Mouse (Mus musculus): ENCODE results near the gene Tes3-ps. TPM values are rescaled to one million over a fixed set of nuclear protein-coding genes. Genes with fewer than 3 reads are reported as not detected.

Tes3-ps gene
- polyA plus RNA-seq, 1 experiment from 2014 or later = 0.56 TPM

DNA sequence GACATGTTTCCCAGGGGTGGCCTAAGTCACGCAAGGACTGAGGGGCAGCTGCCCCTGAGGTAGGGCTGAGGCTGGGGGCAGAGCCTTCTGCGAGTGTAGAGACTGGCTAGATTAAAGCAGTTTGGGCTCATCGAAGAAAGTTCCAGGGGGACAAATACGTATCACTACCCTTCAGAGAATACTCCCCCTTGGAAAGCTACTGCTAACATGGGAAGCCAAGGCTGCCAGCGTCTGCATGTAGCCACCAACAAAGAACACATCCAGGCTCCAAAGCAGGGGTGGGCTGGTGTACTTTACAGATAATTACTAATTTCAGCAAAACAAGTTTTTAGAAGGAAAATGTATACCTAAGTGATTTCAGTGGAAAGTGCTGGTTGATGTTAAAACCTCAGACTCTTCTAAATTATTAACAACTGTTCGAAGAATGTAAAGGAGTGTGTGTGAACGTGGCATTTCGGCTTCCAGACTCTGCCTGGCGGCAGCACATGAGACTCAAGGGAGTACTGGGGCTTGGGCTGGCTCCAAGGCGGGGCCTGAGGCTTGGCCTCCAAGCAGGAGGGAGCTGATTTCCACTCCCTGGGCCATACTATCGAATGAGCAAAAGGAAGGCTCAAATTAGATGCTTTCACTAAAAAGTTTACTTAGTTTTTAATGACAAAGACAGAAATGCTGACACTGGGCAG, 26.6 kb upstream of the Tes3-ps start:
- Histone ChIP-seq H3K9me3 (replicated peaks; ENCODE audit: control insufficient read depth, low read length) (no peaks in the 10 kb centered on the region), H3K27me3 (ENCODE audit: control insufficient read depth, insufficient read depth, low read length) (no peaks in the 10 kb centered on the region), H3K36me3 (ENCODE audit: control insufficient read depth, insufficient read depth, low read length) (peaks cover 5% of the 10 kb centered on the region; the same call in 1 of the 2 replicates), H3K4me3 (ENCODE audit: low read depth, low read length) (no peak overlapping the region), H3K4me2 (no peak overlapping the region), H3K4me1 (ENCODE audit: control insufficient read depth, insufficient read depth, low read length) (no peaks in the 10 kb centered on the region), H3K27ac (ENCODE audit: low read depth, low read length) (no peak overlapping the region), H3K9ac (ENCODE audit: low read depth, low read length) (no peak overlapping the region)
- WGBS (ENCODE audit: insufficient replicate concordance) = 75% methylated on average over 11 of the region's 11 CpGs
- no peak for ATAC-seq (replicated peaks; ENCODE audit: insufficient number of reproducible peaks, low FRiP score, low TSS enrichment)

DNA sequence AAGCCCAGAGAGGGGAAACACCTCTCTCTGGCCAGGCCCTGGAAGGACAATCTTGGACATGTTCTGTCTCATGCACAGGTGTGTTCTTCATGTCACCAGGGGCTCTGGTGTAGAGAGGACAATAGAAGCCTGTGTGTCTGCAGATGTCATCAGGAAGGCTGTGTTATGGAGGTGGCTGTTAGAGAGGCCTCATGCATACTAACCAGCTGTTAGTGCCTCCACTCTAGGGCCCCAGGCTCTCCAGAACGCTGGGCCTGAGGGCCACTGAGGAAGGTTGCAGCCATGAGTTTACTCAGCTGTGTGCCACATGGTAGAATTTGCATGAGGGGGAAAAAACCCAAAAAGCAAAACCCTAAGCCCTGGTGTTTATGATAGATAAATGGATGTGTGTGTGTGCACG, 25.5 kb upstream of the Tes3-ps start:
- no peak overlapping the region for H3K4me2 ChIP-seq
- no peaks in the 10 kb centered on the region for H3K4me1 ChIP-seq (ENCODE audit: control insufficient read depth, insufficient read depth, low read length)
- H3K36me3 ChIP-seq (ENCODE audit: control insufficient read depth, insufficient read depth, low read length) = peaks cover 5% of the 10 kb centered on the region; the same call in 1 of the 2 replicates
- ATAC-seq (replicated peaks; ENCODE audit: insufficient number of reproducible peaks, low FRiP score, low TSS enrichment) = no peak
- 82% methylated on average over 2 of the region's 2 CpGs for WGBS (ENCODE audit: insufficient replicate concordance)
- no peak overlapping the region for H3K4me3 ChIP-seq (ENCODE audit: low read depth, low read length)
- H3K27me3 ChIP-seq (ENCODE audit: control insufficient read depth, insufficient read depth, low read length) = no peaks in the 10 kb centered on the region
- H3K9ac ChIP-seq (ENCODE audit: low read depth, low read length) = no peak overlapping the region
- H3K9me3 ChIP-seq (replicated peaks; ENCODE audit: control insufficient read depth, low read length) = no peaks in the 10 kb centered on the region
- no peak overlapping the region for H3K27ac ChIP-seq (ENCODE audit: low read depth, low read length)

DNA sequence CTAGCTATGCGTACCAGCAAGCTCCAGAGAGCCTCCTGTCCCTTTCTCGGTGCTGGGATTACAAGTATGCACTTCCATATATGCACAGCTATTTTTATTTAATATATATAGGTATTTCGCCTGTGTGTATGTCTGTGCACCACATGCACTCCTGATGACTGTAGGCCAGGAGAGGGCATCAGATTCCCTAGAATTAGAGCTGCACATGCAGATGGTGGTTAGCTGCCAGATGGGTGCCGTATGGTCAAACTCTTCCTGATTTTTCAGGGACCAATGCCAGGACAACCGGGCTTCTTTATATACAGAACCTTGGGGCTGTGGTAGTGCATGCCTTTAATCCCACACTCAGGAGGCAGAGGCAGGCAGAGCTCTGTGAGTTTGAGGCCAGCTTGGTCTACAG, 24.1 kb upstream of the Tes3-ps start:
- no peak overlapping the region for H3K4me2 ChIP-seq

DNA sequence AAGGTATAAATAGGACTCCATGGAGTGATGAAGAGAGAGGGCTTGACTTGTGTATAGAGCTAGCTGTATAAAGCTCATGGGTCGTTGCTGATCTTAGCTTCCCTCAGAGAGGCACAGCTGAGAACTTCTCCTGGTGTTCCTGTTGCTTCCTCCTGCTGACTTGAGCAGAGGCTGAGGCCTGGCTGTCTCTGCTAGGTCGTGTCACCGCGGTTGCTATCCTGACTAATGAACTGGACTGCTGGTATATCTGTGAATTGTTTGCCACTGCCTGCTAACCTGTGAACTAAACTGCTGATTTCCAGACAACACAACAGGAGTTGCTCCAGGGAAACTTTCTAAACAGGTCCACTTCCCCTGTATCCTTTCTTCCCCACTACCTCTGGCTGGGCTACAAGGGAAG, 22.8 kb upstream of the Tes3-ps start:
- H3K4me2 ChIP-seq = no peak overlapping the region
- WGBS (ENCODE audit: insufficient replicate concordance) = 77% methylated on average over 4 of the region's 4 CpGs
- no peak for ATAC-seq (replicated peaks; ENCODE audit: insufficient number of reproducible peaks, low FRiP score, low TSS enrichment)
- no peaks in the 10 kb centered on the region for H3K4me1 ChIP-seq (ENCODE audit: control insufficient read depth, insufficient read depth, low read length)
- H3K27ac ChIP-seq (ENCODE audit: low read depth, low read length) = no peak overlapping the region
- no peaks in the 10 kb centered on the region for H3K9me3 ChIP-seq (replicated peaks; ENCODE audit: control insufficient read depth, low read length)
- H3K4me3 ChIP-seq (ENCODE audit: low read depth, low read length) = no peak overlapping the region
- peaks cover 2% of the 10 kb centered on the region; the same call in 1 of the 2 replicates for H3K36me3 ChIP-seq (ENCODE audit: control insufficient read depth, insufficient read depth, low read length)
- H3K9ac ChIP-seq (ENCODE audit: low read depth, low read length) = no peak overlapping the region
- H3K27me3 ChIP-seq (ENCODE audit: control insufficient read depth, insufficient read depth, low read length) = no peaks in the 10 kb centered on the region

More for the DNA sequence above, 24.1 kb upstream of the Tes3-ps start:
- WGBS (ENCODE audit: insufficient replicate concordance) = 87% methylated on average over 5 of the region's 5 CpGs
- Histone ChIP-seq H3K36me3 (ENCODE audit: control insufficient read depth, insufficient read depth, low read length) (peaks cover 5% of the 10 kb centered on the region; the same call in 1 of the 2 replicates), H3K9ac (ENCODE audit: low read depth, low read length) (no peak overlapping the region), H3K9me3 (replicated peaks; ENCODE audit: control insufficient read depth, low read length) (no peaks in the 10 kb centered on the region), H3K4me1 (ENCODE audit: control insufficient read depth, insufficient read depth, low read length) (no peaks in the 10 kb centered on the region), H3K27ac (ENCODE audit: low read depth, low read length) (no peak overlapping the region), H3K27me3 (ENCODE audit: control insufficient read depth, insufficient read depth, low read length) (no peaks in the 10 kb centered on the region), H3K4me3 (ENCODE audit: low read depth, low read length) (no peak overlapping the region)
- no peak for ATAC-seq (replicated peaks; ENCODE audit: insufficient number of reproducible peaks, low FRiP score, low TSS enrichment)

DNA sequence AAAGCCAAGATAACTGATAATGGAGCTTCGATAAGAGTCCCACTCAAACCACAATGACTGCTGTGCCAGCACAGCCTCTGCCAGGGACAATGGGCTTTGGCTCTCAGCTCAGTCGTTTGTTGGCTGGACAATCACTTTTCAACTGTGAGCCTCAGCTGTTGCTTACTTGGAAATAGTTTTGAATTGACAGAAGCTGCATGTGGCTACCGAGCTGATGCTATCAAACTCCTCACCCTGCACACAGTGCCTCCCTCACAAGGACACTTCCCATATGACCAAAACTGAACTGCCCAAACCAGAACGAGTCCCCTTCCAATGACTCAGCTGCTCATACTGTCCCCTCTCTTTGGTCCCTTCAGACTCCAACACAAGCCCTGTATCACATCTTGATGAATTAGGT, 22.3 kb upstream of the Tes3-ps start:
- H3K9ac ChIP-seq (ENCODE audit: low read depth, low read length) = no peak overlapping the region
- no peaks in the 10 kb centered on the region for H3K36me3 ChIP-seq (ENCODE audit: control insufficient read depth, insufficient read depth, low read length)
- ATAC-seq (replicated peaks; ENCODE audit: insufficient number of reproducible peaks, low FRiP score, low TSS enrichment) = no peak
- H3K9me3 ChIP-seq (replicated peaks; ENCODE audit: control insufficient read depth, low read length) = no peaks in the 10 kb centered on the region
- no peak overlapping the region for H3K4me2 ChIP-seq
- no peak overlapping the region for H3K27ac ChIP-seq (ENCODE audit: low read depth, low read length)
- H3K27me3 ChIP-seq (ENCODE audit: control insufficient read depth, insufficient read depth, low read length) = no peaks in the 10 kb centered on the region
- 78% methylated on average over 4 of the region's 4 CpGs for WGBS (ENCODE audit: insufficient replicate concordance)
- H3K4me1 ChIP-seq (ENCODE audit: control insufficient read depth, insufficient read depth, low read length) = no peaks in the 10 kb centered on the region
- H3K4me3 ChIP-seq (ENCODE audit: low read depth, low read length) = no peak overlapping the region

DNA sequence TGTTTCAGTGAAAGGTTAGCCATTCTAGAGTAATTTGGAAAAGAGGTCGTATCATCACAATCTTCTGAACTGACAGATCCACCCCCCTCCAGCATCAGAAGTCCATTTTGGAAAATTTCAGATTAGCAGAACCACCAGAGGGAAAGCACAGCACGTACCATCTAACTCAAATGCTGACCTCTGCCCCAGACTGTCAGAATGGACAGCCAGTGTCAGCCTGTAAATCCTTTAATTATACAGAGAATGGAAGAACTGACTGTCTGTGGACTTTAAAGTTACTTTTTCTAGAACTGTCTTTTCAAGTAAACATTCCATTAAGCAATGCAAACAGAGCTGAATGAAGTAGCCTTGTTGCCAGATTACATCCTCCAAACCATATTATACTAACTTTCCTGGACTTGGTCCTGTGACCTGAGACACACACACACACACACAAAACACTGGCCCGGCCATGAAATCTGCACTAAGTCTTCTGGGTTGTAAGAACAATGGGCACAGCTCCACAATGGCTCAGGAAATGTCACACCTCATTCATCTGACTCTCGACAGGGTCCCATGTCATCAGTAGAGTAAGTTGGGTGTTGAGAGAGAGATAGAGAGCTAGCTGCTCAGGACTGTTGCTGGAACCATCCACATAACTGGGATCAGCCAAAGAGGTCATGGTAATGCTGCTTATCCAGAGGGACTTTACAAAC, 21.0 kb upstream of the Tes3-ps start:
- H3K9ac ChIP-seq (ENCODE audit: low read depth, low read length) = no peak overlapping the region
- WGBS (ENCODE audit: insufficient replicate concordance) = 59% methylated on average over 4 of the region's 4 CpGs
- no peak overlapping the region for H3K4me3 ChIP-seq (ENCODE audit: low read depth, low read length)
- H3K4me2 ChIP-seq = no peak overlapping the region
- H3K27ac ChIP-seq (ENCODE audit: low read depth, low read length) = no peak overlapping the region
- ATAC-seq (replicated peaks; ENCODE audit: insufficient number of reproducible peaks, low FRiP score, low TSS enrichment) = no peak
- no peaks in the 10 kb centered on the region for H3K4me1 ChIP-seq (ENCODE audit: control insufficient read depth, insufficient read depth, low read length)
- no peaks in the 10 kb centered on the region for H3K27me3 ChIP-seq (ENCODE audit: control insufficient read depth, insufficient read depth, low read length)
- no peaks in the 10 kb centered on the region for H3K36me3 ChIP-seq (ENCODE audit: control insufficient read depth, insufficient read depth, low read length)
- H3K9me3 ChIP-seq (replicated peaks; ENCODE audit: control insufficient read depth, low read length) = no peaks in the 10 kb centered on the region

DNA sequence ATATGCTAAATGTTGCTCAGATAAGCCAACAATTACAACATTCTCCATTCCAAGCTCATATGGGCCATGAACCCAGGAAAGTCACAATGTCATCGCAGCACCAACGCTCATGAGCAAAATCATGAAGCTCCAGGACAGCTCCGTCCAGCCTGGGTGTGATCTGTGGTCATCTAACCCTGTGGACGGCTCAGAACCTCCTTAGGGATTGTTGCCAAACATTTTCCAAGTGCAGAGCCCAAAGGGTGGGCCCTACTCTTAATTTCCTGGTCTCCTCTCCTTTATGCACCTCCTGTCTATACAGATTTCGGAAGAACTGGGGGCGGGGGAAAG, 20.5 kb upstream of the Tes3-ps start:
- 89% methylated on average over 6 of the region's 6 CpGs for WGBS (ENCODE audit: insufficient replicate concordance)
- Histone ChIP-seq H3K4me1 (ENCODE audit: control insufficient read depth, insufficient read depth, low read length) (no peaks in the 10 kb centered on the region), H3K9me3 (replicated peaks; ENCODE audit: control insufficient read depth, low read length) (no peaks in the 10 kb centered on the region), H3K9ac (ENCODE audit: low read depth, low read length) (no peak overlapping the region), H3K4me2 (no peak overlapping the region), H3K4me3 (ENCODE audit: low read depth, low read length) (no peak overlapping the region), H3K27me3 (ENCODE audit: control insufficient read depth, insufficient read depth, low read length) (no peaks in the 10 kb centered on the region), H3K27ac (ENCODE audit: low read depth, low read length) (no peak overlapping the region), H3K36me3 (ENCODE audit: control insufficient read depth, insufficient read depth, low read length) (no peaks in the 10 kb centered on the region)
- no peak for ATAC-seq (replicated peaks; ENCODE audit: insufficient number of reproducible peaks, low FRiP score, low TSS enrichment)

DNA sequence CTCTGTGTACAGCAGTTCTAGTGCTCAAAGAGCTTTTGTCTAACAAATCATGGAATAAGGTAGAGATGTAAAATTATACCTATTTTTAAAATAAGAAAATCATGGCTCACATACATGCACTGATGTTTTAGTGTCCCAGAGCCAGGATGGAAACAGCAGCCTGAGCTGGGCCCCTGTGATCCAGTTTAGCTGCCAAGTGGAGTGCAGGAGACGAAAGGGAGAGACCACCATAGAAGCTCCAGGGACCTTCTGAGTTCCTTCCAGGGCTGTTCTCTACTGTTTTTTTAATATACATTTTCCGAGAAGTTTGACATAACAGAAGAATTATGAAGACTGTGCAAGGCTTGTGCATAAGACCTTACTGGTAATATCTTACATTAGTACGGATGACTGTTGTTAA, 15.2 kb upstream of the Tes3-ps start:
- WGBS (ENCODE audit: insufficient replicate concordance) = 84% methylated on average over 3 of the region's 3 CpGs
- no peak for ATAC-seq (replicated peaks; ENCODE audit: insufficient number of reproducible peaks, low FRiP score, low TSS enrichment)
- H3K4me3 ChIP-seq (ENCODE audit: low read depth, low read length) = no peak overlapping the region
- H3K27ac ChIP-seq (ENCODE audit: low read depth, low read length) = peak overlapping the region; percentile 15; the same call in 1 of the 2 replicates
- peaks cover 4% of the 10 kb centered on the region; the same call in 1 of the 2 replicates for H3K4me1 ChIP-seq (ENCODE audit: control insufficient read depth, insufficient read depth, low read length)
- H3K27me3 ChIP-seq (ENCODE audit: control insufficient read depth, insufficient read depth, low read length) = no peaks in the 10 kb centered on the region
- no peaks in the 10 kb centered on the region for H3K9me3 ChIP-seq (replicated peaks; ENCODE audit: control insufficient read depth, low read length)
- H3K36me3 ChIP-seq (ENCODE audit: control insufficient read depth, insufficient read depth, low read length) = no peaks in the 10 kb centered on the region
- no peak overlapping the region for H3K4me2 ChIP-seq
- no peak overlapping the region for H3K9ac ChIP-seq (ENCODE audit: low read depth, low read length)
